Mouse (Mus musculus) lung, adult 2 months (tissue): ENCODE data around the gene Hmox1.

Source experiments
- CTCF ChIP-seq: fragments of 200-500 bp; IDR thresholded peaks from 2 replicates; pipeline ENCODE4 v1.5.1; 2011; ENCODE audit warnings: mild to moderate bottlenecking, low read length, control low read depth; ENCODE audit not compliant: insufficient read depth
- POLR2A ChIP-seq: fragments of 200-500 bp; IDR thresholded peaks from 2 replicates; pipeline ENCODE4 v1.6.1; 2011; ENCODE audit warnings: low read depth, mild to moderate bottlenecking, control low read depth, low read length, borderline replicate concordance; ENCODE audit errors: extremely low read depth

DNA sequence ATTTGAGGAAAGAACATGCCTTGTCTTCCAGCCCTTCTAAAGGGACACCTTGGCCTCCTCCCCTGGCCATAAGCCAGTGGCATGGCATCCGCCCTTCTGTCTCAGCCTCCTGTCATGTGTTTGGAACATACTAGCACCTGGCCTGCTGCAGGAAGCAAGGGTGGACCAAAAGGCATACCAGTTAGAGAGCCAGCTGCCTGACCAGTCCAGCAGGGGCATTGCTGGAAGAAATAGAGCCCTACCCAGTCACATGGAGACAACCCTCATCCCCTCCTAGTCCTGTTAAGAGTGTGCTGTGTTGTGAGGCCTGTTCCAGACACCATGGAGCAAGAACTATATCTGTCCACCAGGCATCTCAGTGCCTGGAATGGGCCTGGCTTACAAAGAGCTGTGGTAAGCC, 47.1 kb upstream of the Hmox1 start:
- no peak for TF ChIP-seq CTCF
- no peak for TF ChIP-seq POLR2A
